Mouse (Mus musculus) neural tube, embryonic 15.5 days (tissue): ENCODE results near the gene Sypl2. TPM values are rescaled to one million over a fixed set of nuclear protein-coding genes. Genes with fewer than 3 reads are reported as not detected.

ENCODE experiments used
- ATAC-seq: fragments of 200-750 bp; cut with Nextera tagmentation; 2 replicates; pipeline ENCODE4 v1.8.0; 2017; ENCODE audit warnings: mild to moderate bottlenecking, moderate TSS enrichment, moderate library complexity; ENCODE audit not compliant: low FRiP score
- H3K27ac ChIP-seq: fragments of 300-500 bp; sonication (generic); replicated peaks from 2 replicates; pipeline ENCODE4 v1.5.1; 2015; ENCODE audit warnings: mild to moderate bottlenecking, inconsistent platforms
- H3K27me3 ChIP-seq: fragments of 300-500 bp; sonication (generic); replicated peaks from 2 replicates; pipeline ENCODE4 v1.6.1; 2015; ENCODE audit warnings: inconsistent platforms
- H3K36me3 ChIP-seq: fragments of 300-500 bp; sonication (generic); 2 replicates; pipeline ENCODE4 v1.6.1; 2015; ENCODE audit warnings: inconsistent platforms
- H3K4me1 ChIP-seq: fragments of 300-500 bp; sonication (generic); 2 replicates; pipeline ENCODE4 v1.6.1; 2015; ENCODE audit warnings: inconsistent platforms
- H3K4me2 ChIP-seq: fragments of 300-500 bp; sonication (generic); 2 replicates; pipeline ENCODE4 v1.6.1; 2015; ENCODE audit warnings: inconsistent platforms, mild to moderate bottlenecking, moderate library complexity
- H3K4me3 ChIP-seq: fragments of 300-500 bp; sonication (generic); replicated peaks from 2 replicates; pipeline ENCODE4 v1.5.1; 2015; ENCODE audit warnings: mild to moderate bottlenecking, inconsistent platforms
- H3K9ac ChIP-seq: fragments of 300-500 bp; sonication (generic); replicated peaks from 2 replicates; pipeline ENCODE4 v1.6.1; 2015; ENCODE audit warnings: mild to moderate bottlenecking, inconsistent platforms
- H3K9me3 ChIP-seq: fragments of 300-500 bp; sonication (generic); replicated peaks from 2 replicates; pipeline ENCODE4 v1.6.1; 2016; ENCODE audit warnings: inconsistent platforms
- WGBS: fragments of 180-500 bp; shearing (Covaris S2); methylation state at CpG from one replicate; pipeline ENCODE4 v1.1.7; 2015; ENCODE audit warnings: mixed read lengths; 5-methylcytosine and 5-hydroxymethylcytosine counted together
- polyA plus RNA-seq: library from polyadenylated mRNA; unstranded; fragments of >200 nt; fragmentation: Nextera tagmentation; extraction: Ambion mirVana; gene quantifications from 2 replicates; pipeline ENCODE4 v1.2.1, GENCODE M21; 2015

Sypl2 gene
- polyA plus RNA-seq, 1 experiment from 2014 or later = 0.52 TPM

GRCm38 (mm10) chr3:108188716-108189490 is 37.5 kb downstream of the Sypl2 start:
- Histone ChIP-seq H3K4me3 (no peak overlapping the region), H3K36me3 (peaks cover 11% of the 10 kb centered on the region; the same call in 1 of the 2 replicates), H3K27ac (no peak overlapping the region), H3K9me3 (no peaks in the 10 kb centered on the region), H3K4me2 (peak overlapping the region; percentile 0; the same call in 1 of the 2 replicates), H3K9ac (no peak overlapping the region), H3K4me1 (peaks cover 55% of the 10 kb centered on the region), H3K27me3 (peaks cover 3% of the 10 kb centered on the region; the same call in 1 of the 2 replicates)
- WGBS = 67% methylated on average over 9 of the region's 9 CpGs
- no peak for ATAC-seq

- 61% methylated on average over 20 of the region's 20 CpGs for WGBS
- Histone ChIP-seq H3K36me3 (peaks cover 11% of the 10 kb centered on the region; the same call in 1 of the 2 replicates), H3K9me3 (no peaks in the 10 kb centered on the region), H3K27ac (0 out of 2 replicates have a peak overlapping the region, but pooled peaks have one; percentile 75), H3K9ac (peak overlapping the region; percentile 82), H3K4me1 (peaks cover 52% of the 10 kb centered on the region), H3K4me3 (peak overlapping the region; percentile 76), H3K4me2 (peak overlapping the region; percentile 85), H3K27me3 (peaks cover 3% of the 10 kb centered on the region; the same call in 1 of the 2 replicates)
- ATAC-seq = peak; percentile 5; the same call in 1 of the 2 replicates
These were observed 39.2 kb downstream of the Sypl2 start for GRCm38 (mm10) chr3:108187111-108187795.

- peak within 1 kb of the TSS; percentile 85 for H3K4me2 ChIP-seq
- H3K36me3 ChIP-seq = peaks cover 6% of the 10 kb centered on the region; the same call in 1 of the 2 replicates
- peak within 1 kb of the TSS; percentile 82 for H3K9ac ChIP-seq
- H3K4me3 ChIP-seq = peak within 1 kb of the TSS; percentile 76
- peak; percentile 72 for ATAC-seq
- peak within 1 kb of the TSS; percentile 75 for H3K27ac ChIP-seq
- no peaks in the 10 kb centered on the region for H3K9me3 ChIP-seq
- WGBS = 1% methylated on average over 58 of the region's 100 CpGs
- H3K4me1 ChIP-seq = peaks cover 52% of the 10 kb centered on the region
- peaks cover 3% of the 10 kb centered on the region; the same call in 1 of the 2 replicates for H3K27me3 ChIP-seq
These were observed 40.1 kb downstream of the Sypl2 start, which contains the start of gene Amigo1 for GRCm38 (mm10) chr3:108186098-108187047. TSS of gene Amigo1 (plus strand) at chr3:108186335.

GRCm38 (mm10) chr3:108185460-108186097 is 40.9 kb downstream of the Sypl2 start:
- Histone ChIP-seq H3K4me3 (peak overlapping the region; percentile 76), H3K9ac (peak overlapping the region; percentile 82), H3K4me1 (peaks cover 48% of the 10 kb centered on the region), H3K27ac (peak overlapping the region; percentile 75; the same call in 1 of the 2 replicates), H3K9me3 (no peaks in the 10 kb centered on the region), H3K4me2 (peak overlapping the region; percentile 85), H3K27me3 (peaks cover 3% of the 10 kb centered on the region; the same call in 1 of the 2 replicates), H3K36me3 (peaks cover 6% of the 10 kb centered on the region; the same call in 1 of the 2 replicates)
- peak; percentile 56; the same call in 1 of the 2 replicates for ATAC-seq
- 4% methylated on average over 16 of the region's 16 CpGs for WGBS

- Histone ChIP-seq H3K9me3 (no peaks in the 10 kb centered on the region), H3K4me2 (no peak overlapping the region), H3K9ac (no peak overlapping the region), H3K27ac (no peak overlapping the region), H3K27me3 (peaks cover 3% of the 10 kb centered on the region; the same call in 1 of the 2 replicates), H3K36me3 (peaks cover 6% of the 10 kb centered on the region; the same call in 1 of the 2 replicates), H3K4me3 (no peak overlapping the region), H3K4me1 (peaks cover 43% of the 10 kb centered on the region)
- ATAC-seq = no peak
- 87% methylated on average over 3 of the region's 3 CpGs for WGBS
These were observed 41.7 kb downstream of the Sypl2 start for GRCm38 (mm10) chr3:108184742-108185141.

- Histone ChIP-seq H3K4me2 (no peak overlapping the region), H3K4me1 (peaks cover 13% of the 10 kb centered on the region), H3K27me3 (peaks cover 3% of the 10 kb centered on the region; the same call in 1 of the 2 replicates), H3K9me3 (no peaks in the 10 kb centered on the region), H3K4me3 (no peak overlapping the region), H3K9ac (no peak overlapping the region), H3K36me3 (no peaks in the 10 kb centered on the region), H3K27ac (no peak overlapping the region)
- 41% methylated on average over 2 of the region's 2 CpGs for WGBS
- ATAC-seq = no peak
These were observed 45.9 kb downstream of the Sypl2 start for GRCm38 (mm10) chr3:108180514-108180913.

GRCm38 (mm10) chr3:108178756-108179715 is 47.4 kb downstream of the Sypl2 start:
- WGBS = 79% methylated on average over 7 of the region's 7 CpGs
- Histone ChIP-seq H3K27me3 (no peaks in the 10 kb centered on the region), H3K9ac (no peak overlapping the region), H3K9me3 (no peaks in the 10 kb centered on the region), H3K4me1 (peaks cover 26% of the 10 kb centered on the region), H3K4me2 (no peak overlapping the region), H3K4me3 (no peak overlapping the region), H3K27ac (no peak overlapping the region), H3K36me3 (no peaks in the 10 kb centered on the region)
- no peak for ATAC-seq

- Histone ChIP-seq H3K4me1 (peaks cover 28% of the 10 kb centered on the region), H3K27ac (peak overlapping the region; percentile 82), H3K27me3 (no peaks in the 10 kb centered on the region), H3K4me3 (no peak overlapping the region), H3K9me3 (no peaks in the 10 kb centered on the region), H3K9ac (no peak overlapping the region), H3K36me3 (no peaks in the 10 kb centered on the region), H3K4me2 (peak overlapping the region; percentile 43)
- 13% methylated on average over 14 of the region's 14 CpGs for WGBS
- peak; percentile 93 for ATAC-seq
These were observed 51.5 kb downstream of the Sypl2 start for GRCm38 (mm10) chr3:108174672-108175531.

- Histone ChIP-seq H3K9ac (0 out of 2 replicates have a peak overlapping the region, but pooled peaks have one; percentile 5), H3K36me3 (no peaks in the 10 kb centered on the region), H3K4me2 (no peak overlapping the region), H3K9me3 (no peaks in the 10 kb centered on the region), H3K4me1 (peaks cover 52% of the 10 kb centered on the region), H3K27ac (no peak overlapping the region), H3K27me3 (no peaks in the 10 kb centered on the region), H3K4me3 (no peak overlapping the region)
- WGBS = 34% methylated on average over 3 of the region's 3 CpGs
- ATAC-seq = no peak
These were observed 57.2 kb downstream of the Sypl2 start for GRCm38 (mm10) chr3:108169199-108169598.
